Mouse (Mus musculus): Measurements from ENCODE around the gene Rbp1.

The Rbp1 gene

DNA sequence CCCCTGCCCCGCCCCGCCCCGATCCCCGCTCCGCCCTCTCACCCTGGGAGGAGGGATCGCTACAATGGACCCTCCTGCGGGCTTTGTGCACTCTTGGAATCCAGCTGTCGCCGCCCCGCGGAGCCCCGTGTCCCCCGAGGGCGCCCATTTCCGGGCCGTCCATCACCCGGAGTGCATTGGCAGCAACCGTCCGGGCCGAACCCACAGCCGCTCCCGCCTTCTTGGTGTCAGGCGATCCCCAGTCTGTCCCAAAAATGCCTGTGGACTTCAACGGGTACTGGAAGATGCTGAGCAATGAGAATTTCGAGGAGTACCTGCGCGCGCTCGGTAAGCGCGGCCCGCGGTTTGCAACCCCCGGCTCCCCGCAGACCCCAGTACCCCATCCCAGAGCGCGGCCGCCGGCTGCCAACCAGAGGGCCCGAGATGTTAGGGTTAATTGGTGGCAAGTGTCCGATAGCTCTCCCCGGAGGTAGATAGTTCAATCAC is 2.0 kb downstream of the Rbp1 start:
- no peak for DNase-seq (ENCODE audit: low spot score)

DNA sequence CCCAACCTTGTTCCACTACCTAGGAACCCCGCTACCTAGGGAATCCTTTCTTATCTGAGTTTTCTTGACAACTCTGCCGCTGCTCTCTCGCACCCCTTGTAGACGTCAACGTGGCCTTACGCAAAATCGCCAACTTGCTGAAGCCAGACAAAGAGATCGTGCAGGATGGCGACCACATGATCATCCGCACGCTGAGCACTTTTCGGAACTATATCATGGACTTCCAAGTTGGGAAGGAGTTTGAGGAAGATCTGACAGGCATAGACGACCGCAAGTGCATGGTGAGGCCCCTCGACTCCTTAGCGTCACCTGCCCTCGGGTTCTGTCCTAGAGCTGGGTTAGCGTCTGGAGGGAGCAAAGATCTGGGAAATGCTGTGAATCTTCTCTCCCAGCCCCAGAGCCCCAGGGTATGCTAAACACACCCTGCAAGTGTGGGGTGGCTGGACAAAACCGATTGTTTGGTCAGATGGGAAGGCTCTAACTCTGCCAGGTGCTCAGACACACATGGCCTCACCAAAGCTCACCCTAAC is 2.7 kb downstream of the Rbp1 start:
- DNase-seq (ENCODE audit: low spot score) = no peak

DNA sequence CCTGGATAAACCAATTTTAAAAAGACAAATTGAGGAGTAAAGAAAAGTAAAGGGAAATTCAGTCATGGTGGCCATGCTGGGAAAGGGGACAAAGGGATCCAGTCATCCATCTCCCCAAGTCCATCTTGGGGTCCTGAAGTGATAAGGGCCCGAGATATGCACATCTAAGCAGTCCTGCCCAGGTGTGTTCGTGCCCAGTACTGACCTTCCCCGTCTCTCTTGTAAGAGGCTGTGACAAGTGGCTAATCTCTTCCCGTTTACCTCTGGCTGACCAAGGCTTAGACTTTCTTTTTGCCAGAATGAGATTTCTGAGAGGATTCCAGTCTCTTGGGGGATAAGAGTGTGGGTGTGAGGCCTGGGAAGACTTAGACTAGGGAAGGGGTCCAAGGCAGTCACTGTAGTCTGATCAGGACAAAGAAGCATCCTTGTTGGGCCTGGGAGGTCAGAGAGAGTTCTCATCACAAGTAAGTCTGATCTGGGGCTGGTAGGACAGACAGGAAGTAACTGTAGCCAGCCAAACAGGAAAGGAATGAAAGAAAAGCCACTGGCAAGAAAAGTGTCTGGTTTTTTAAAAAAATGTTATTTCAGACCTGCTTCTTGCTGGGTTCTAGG is 5.3 kb downstream of the Rbp1 start:
- DNase-seq (ENCODE audit: low spot score) = no peak

DNA sequence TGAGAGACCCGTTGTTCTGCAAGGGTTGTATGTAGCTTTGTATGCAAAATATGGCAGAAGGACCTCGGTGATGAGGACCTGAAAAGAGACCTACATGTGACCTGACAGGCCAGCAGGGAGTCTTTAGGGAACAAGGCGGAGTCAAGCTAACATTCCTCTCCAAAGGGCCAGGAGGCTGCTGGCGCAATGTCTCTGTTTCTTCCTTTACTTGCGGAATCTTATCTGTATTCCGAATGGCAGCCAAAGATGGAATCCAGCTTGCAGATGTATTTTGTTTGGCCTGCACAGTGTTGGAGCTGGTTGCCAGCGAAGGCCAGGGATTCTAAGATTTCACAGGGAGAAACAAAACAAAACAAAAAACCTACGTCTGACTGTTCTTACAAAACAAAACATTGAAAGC is 6.0 kb downstream of the Rbp1 start:
- no peak for DNase-seq (ENCODE audit: low spot score)

DNA sequence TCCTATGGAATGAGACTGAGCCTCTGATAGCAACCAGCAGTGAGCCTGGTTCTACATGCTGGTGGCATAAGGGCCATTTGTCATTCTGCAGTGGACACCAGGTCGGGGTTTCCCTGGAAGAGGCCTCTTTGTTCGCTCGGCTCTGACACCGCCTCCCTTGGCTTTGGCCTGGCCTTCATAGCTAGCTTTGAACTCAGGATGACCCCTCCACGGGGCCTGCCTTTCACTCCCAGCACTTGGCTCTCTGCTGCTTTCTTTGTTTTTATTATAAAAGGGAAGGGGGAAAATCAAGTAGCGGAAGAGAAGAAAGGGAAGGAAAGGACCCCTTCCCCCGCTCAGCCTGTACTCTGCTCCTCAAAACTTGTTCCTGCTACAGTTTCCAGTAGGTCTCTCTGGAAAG is 7.0 kb downstream of the Rbp1 start:
- no peak for DNase-seq (ENCODE audit: low spot score)

DNA sequence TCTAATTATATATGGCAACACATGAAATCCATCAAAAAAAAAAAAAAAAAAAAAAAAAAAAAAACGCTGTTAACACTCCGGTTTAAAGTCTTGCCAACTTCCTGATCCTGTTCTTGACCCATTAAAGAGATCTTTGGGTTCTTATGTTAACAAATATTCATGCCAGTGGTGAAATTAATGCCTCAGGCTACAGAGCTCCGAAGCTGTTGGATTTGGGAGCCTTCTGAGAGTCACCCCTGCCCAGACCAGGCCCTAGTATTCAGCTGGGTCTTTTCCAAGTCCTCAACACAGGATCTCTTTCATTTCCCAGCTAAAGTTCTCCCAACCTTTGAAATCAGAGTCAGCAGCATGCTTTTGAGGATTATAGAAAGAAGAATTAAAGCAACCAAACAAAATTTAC is 7.8 kb downstream of the Rbp1 start:
- no peak for DNase-seq (ENCODE audit: low spot score)

DNA sequence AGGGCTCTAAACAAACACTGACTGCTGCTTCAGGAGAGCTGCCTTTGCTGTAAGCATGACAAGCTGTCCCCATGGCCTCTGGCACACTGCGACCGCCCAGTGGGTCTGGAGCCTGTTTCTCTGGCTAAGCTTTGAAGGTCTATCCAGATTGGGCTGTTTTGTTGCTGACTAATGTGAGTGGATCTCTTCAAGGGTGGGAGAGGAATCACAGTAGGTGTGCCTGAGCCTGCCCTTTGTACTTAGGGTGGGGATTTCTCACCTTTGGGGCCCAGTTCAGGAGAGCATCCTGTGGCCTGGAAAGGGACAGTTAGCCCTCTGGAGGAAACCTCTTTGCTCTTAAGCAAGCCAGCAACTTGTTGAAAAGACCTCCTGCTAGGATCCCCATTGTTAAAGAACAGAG is 10.3 kb downstream of the Rbp1 start:
- no peak for DNase-seq (ENCODE audit: low spot score)

DNA sequence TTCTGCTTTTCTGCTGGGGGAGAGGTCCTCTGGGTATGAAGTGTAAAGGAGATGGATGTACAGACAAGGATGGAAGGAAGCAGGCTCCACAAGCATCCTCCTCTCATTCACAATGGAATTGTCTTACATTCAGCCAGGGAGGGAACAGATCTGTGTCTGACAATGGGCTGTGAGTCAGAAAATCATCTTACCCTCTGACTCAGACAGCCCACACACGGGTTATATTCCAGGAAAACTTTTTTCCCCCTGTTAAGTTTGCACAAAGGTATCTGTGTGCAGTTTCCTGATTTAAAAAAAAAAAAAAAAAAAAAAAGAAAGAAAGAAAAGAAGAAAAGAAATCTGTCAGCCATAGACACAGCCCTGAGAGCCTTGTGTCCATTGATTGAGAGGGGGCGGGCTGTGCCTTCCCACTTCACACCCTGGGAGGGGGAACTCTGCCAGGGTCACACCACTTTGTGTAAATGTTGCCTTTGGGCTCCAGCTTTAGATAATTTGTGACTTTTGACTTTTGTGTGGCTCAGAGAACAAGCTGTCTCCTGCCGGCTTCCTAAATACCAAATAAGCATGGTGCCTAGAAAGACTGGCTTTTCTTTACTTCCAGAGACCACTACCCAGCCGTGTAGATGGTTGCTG is 11.3 kb downstream of the Rbp1 start:
- no peak for DNase-seq (ENCODE audit: low spot score)

DNA sequence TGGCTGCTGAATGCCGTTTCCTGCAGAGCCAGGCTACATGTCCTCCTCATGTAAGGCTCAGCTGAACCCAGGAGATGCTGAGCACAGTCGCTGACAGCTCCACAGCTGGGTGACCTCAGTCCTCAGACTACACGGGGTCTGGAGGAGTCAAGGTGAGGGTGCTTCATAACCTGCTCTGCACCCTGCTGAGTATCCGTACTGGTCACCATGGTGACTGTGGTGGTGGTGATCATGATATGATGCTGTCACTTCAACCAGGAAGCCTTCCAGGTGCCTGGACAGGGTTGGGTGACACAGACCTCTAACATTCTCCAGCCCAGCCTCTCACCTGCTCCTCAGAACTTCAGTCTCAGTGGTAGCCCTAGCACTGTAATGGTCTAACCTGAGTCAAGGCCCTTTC is 15.1 kb downstream of the Rbp1 start:
- no peak for DNase-seq (ENCODE audit: low spot score)

DNA sequence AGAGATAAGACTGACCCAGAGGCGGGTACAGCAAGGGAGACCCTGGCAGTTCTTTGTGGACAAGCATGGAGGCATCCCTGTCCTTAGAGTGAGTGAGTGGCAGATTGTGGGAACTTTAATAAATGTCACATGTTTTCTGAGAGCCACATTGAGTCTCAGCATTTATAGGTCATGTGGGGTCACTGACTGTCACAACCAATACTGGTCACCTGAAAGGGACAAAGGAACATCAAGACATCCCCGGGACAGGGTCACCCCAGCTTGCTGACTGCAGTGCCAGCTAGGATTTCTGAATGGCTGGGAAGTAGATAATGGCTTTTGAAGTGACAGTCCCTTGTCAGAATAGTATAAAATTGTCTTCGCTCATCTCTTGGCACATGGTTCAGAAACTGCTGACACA is 16.3 kb downstream of the Rbp1 start:
- DNase-seq (ENCODE audit: low spot score) = no peak

DNA sequence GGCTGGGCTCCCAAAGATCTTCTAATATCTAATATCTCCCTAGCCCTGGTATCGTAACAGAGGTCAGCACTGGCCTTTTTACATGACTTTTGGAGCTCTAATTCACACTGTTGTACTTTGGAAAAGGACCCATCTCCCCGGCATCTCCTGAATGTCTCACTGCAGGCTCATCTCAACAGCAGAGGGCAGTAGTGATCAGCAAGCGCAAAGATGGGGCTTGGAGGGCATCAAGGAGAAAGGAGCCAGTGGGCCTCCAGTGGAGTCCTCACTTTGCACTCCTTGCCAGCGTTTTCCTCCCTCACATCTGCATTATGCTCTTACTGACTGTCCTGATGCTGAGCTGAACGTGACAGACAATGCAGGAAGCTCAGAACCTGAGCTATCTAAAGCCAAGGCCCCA is 19.9 kb downstream of the Rbp1 start:
- no peak for DNase-seq (ENCODE audit: low spot score)

DNA sequence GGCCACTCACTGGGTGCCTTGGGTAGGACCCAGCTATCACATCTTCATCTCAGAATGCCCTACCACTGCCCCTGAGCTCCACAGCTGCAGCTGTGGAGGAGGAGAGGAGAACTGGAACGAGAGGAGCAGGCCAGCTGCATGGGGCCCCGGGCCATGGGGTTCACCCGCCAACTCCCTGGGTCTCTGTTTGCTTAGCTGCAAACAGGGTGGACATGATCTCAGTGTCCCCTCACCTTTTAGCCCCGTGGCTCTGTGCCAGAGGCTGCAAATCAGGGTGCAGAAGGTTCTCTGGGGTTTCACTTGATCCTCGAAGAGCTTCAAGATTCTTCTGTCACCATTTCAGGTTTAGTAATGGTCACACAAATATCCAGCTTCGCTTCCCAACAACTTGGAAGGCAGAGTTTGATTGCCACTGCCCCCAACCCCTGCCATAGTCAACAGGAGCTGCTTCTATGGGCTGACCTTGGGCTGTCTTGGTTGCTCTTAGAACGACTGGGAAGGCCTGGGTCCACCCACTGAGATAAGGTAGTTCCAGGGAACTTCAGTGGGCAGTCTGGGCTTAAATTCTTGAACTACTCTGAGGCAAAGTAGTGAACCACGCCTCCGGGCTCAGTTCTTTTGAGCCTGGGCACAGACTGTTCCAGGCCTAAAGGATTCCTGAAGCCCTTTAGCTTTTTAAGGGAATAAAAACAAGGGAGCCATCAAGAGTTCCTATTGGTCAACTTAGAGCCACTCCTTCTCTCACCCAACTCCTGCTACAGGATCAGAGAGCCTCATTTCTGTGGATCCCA is 22.8 kb downstream of the Rbp1 start:
- DNase-seq (ENCODE audit: low spot score) = no peak

DNA sequence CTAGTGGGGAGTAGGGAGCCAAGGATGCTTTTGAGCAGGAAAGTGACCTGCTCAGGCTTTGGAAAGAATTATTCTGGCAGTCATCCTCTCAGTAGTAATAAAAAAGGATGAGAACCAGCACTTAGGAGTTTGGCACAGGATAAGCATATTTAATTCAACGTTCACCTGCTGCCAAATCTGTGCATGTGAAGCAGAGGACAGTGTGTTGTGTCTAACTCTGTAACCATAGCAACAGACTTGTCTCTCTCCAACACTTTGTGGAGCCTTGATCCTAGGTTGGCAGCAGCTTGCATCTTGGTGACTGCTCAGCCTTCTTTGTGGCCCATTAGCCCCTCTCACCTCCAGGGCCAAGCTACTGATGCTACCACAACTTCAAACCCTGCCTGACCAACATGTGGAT is 28.2 kb downstream of the Rbp1 start:
- DNase-seq (ENCODE audit: low spot score) = no peak

DNA sequence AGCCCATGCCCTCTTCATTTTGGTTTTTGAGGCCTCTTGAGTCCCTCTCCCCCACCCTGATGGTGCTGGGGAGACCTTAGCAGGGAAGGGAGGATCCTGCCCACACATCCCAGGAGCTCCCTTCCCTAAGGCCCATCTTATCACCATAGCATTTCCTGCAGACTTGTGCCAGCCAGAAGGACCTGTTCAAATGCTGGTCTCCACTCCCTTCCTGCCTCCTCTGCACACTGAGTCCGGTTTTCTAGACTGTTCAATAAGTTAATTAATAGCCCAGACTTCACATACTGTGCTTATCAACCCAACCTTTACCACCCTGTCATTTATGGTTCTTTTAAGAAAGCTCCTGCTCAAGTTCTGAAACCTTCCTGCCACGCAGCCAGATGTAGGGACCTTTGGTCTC is 43.9 kb downstream of the Rbp1 start:
- DNase-seq (ENCODE audit: low spot score) = no peak

DNA sequence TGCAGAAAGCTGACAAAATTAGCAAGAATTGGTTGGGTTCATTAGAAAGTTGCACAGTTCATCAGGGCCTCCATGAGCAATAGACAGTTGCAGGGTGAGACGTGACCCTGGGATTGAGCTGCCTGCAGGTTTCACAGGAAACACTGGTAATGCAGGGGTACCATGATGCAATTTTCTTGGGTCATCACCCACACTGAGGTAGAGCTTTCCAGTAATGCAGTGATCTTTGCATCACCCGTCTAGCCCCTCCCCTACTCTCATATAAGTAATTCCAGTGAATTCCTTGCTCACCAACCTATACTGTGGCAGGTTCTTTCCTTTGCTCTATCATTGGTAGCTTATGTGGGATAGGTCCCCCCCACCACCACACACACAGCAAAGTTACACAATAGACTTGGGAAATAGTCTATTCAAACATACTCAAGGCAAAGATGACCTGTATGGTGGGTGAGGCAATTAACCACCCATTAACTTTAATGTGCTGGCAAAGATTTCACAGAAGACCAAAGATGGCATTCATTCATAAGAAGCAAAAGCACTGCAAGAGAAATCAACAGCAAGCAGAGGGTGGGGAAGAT is 57.5 kb downstream of the Rbp1 start:
- DNase-seq (ENCODE audit: low spot score) = no peak

DNA sequence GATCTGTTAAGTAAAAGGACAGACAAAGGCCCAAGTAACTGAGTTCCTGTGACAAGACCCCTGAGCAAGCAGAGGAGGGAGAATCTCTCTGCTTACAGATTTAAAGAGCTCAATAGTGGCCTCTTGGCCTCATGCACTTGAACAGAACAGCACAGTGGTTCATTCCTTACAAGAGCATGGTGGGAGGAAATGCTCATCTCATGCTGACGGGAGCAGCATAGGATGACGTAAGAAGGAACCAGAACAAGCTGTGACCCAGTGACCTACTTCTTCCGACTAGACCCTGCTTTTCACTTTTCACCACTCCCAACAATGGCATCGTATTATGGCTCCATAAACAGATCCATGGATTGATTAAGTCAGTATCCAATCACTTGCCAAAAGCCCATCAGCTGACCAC is 59.5 kb downstream of the Rbp1 start:
- no peak for DNase-seq (ENCODE audit: low spot score)

DNA sequence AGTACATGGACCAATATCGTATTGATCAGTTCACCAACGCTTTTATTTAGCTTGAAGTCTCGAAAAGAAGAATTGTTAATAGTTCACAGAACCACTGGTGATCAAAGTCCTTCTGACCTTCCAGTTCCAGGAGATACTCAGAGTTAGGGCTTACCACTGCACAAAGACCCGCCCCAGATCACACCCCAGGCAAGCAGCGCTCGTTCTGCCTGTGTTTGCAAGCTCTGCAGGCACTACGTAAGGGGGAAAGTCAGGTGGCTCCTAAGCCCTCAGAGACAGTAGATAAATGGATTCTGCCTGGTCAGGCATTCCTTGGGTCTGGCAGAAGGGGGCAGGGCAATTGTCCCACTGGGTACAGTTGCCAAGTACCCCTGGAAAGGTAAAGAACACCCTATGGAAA is 62.3 kb downstream of the Rbp1 start:
- DNase-seq (ENCODE audit: low spot score) = no peak

DNA sequence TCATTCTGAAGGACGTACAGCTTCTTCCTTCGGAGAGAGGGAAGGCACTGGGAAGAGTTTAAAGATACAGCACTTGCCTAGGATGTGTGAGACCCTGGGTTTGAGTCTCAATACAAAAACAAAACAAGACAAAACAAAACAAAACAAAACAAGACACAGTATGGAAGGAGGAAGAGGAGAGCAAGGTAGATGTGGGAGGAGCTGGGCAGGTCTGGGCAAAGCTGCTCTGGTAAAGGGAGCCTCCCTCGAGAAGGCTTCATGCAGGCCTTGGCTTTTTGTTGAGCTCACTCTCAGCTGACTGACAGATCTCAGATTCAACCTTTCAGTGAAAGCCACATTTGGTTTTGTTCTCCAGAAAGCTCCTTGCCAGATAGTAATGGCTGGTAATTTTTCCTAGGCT is 63.1 kb downstream of the Rbp1 start, which contains the start of gene Rbp2:
TSS of gene Rbp2 (plus strand) at position 301 of the 400 bp plus-strand sequence.
- DNase-seq (ENCODE audit: low spot score) = no peak

DNA sequence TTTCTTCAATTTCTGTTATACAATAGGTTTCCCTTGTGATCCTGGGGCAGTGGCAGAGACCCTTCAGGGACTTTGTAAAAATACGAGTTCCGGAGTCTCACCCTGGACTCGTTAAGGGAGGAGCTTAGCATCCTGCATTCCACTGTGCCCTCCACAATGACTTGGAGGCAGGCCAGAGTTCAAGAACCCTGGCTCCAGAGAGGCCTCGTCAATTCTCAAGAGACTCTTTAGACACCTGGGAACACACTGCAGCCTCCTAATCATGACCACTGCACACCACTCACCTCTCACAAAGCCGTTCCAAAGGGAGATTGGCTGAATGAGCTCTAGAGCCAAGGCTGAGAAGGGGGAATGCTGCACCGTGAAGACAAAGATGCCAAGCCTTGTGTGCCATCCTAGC is 64.5 kb downstream of the Rbp1 start:
- DNase-seq (ENCODE audit: low spot score) = no peak

DNA sequence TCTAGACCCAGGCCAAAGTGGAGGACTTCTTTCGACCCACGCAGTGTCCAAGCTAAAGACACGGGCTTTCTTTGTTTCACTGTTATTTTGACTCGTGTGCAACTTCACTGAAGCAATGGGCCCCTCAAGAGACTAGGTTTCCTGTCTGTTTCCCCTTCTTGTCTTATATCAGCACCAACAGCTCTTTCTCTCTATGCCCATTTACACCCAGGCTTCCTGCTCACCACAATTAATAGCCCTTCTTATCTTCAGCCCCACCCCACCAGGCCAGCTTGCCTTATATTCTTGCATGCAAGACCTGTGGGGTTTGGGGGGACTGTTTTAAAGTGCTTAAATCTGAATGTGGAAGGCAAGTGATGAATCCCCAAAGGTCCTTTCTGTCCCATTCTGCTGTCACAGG is 66.8 kb downstream of the Rbp1 start:
- DNase-seq (ENCODE audit: low spot score) = no peak

DNA sequence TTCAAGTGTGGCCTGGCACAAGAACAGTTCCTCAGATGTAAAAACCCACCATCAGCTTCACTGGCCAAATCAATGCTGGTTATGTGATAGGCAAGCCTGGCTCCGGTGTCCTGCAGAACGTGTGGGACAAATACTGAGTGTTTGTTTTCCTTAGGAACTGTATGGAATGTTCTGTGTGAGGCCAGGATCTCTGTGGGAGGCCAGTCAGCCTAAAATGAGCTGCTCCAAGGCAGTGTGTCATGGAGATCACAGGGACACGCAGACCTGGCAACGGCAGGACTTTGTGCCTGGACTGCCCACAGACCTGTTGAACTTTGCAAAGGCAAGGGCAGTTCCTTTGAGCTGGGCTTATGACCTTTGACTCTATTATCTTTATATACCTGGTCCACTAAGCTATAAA is 67.4 kb downstream of the Rbp1 start:
- no peak for DNase-seq (ENCODE audit: low spot score)

DNA sequence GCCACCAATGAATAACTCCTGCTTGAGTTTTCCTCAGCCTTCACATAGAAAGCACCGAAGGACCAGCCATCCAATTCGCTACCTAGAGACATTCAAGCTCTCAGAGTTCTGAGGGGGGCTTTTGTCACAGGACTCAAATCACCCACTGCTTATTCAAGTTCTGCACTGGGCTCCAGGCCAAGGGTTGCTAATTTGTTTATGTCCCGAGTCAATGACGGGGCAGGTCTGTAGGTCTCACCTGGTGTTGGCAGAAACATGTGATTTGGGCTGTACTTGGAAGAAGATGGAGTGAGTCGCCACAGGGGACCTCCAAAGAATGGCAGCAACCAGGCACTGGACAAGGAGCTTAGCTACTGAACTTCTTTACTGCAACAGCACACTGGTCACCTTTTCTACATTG is 68.3 kb downstream of the Rbp1 start:
- no peak for DNase-seq (ENCODE audit: low spot score)

DNA sequence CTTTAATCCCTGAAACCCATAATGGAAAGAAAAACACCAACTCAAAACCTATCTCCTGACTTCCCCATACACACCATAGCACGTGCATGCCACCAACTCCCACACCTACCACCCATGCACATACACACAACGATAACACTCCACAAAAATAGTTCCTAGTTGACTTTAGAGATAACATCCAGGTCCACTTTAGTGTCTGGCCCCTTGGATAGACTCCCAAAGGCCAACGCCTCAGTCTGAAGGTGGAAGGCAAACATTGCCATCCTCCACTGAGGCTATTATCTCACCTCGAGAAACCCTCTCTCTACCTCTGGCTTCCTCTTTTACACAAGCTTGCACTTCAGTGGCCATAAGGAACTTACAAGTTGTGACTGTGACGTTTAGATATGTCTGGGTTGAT is 69.5 kb downstream of the Rbp1 start:
- no peak for DNase-seq (ENCODE audit: low spot score)

All from left cerebral cortex, adult 11 months (tissue).